Mouse (Mus musculus): ENCODE data around the gene 9930111J21Rik1. TPM values are rescaled to one million over a fixed set of nuclear protein-coding genes. Genes with fewer than 3 reads are reported as not detected.
"Not testable (repeated sequence)": the region's sequence is repeated elsewhere in the genome, so short reads cannot be mapped to it uniquely, and the experiment has no call there.

The 9930111J21Rik1 gene
- polyA plus RNA-seq, 1 experiment from 2014 or later, result 0.30 TPM

DNA sequence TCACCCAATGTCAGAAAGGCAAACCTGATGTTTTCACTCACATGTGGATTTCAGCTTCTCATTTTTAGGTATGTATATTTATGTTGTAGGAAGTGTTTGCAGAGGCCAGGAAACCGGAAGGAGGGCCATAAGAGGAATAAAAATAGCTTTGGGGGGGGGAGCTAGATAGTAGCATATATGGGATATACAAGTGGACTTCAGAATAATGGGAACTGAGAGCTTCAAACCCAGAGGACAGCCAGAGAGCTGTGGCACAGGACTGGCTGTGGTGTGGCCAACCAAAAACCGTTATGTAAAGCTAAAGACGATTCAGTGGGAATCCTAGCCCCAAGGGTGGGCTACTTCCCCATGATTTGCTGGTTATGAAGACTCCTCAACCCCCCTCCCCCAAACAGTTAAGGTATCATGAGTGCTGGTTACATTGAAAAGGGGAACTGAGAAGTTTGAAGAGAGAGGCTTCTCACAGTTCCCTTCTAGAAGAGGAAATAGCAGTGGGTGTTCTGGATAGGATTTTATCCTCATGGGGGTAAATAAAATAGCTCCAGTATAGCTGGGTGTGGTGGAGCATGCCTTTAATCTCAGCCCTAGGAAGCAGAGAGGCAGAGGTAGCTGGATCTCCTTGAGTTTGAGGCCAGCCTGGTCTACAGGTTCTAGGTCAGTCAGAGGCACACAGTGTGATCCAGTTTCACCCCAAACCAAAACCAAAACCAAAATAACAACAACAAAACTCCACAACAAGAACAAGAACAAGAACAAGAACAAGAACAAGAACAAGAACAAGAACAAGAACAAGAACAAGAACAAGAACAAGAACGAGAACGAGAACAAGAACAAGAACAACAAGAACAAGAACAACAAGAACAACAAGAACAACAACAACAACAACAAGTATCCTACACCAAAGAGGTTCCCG is 78.3 kb downstream of the 9930111J21Rik1 start:
- WGBS, result 82% methylated on average over 6 of the region's 6 CpGs
- not testable (repeated sequence) for DNase-seq (ENCODE audit: low spot score)

DNA sequence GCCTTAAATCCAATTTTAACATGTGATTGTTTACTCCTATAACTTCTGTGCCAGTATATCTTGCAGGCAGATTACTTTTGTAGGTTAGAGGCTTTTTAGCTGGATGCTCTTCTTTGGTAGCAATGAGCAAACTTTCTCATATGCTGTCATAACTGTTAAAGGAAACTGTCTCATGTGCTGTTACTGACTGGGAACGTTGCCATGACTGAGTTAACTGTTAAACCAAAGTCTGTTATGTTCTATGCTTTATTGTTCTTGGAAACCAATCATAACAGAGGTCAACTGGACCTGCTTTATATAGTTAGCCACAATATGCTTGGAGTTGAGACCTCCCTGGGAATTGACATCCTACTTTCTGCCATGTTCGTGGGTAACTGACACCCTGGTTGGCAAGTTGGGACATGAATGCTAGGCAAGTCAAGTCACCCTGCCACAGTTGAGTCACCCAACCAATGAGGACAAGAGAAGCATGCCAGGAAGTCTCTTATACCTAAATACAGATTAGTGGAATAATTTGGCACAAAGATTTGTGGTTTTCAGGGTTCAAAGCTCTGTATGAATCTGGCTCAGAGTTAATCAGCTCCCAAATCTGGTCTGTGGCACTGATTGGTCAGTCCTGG is 80.3 kb downstream of the 9930111J21Rik1 start:
- Histone ChIP-seq H3K27ac (replicated peaks) (no peak overlapping the region), H3K27me3 (replicated peaks; ENCODE audit: low read depth, poor library complexity, severe bottlenecking) (no peaks in the 10 kb centered on the region), H3K4me1 (no peaks in the 10 kb centered on the region), H3K9me3 (no peaks in the 10 kb centered on the region), H3K4me3 (no peak overlapping the region), H3K36me3 (replicated peaks) (no peaks in the 10 kb centered on the region)
- DNase-seq (ENCODE audit: low spot score), result no peak
- 77% methylated on average over 2 of the region's 2 CpGs for WGBS

More for the DNA sequence above, 78.3 kb downstream of the 9930111J21Rik1 start:
- H3K4me3 ChIP-seq; H3K27me3 ChIP-seq (replicated peaks; ENCODE audit: low read depth, poor library complexity, severe bottlenecking); H3K4me1 ChIP-seq; H3K9me3 ChIP-seq; H3K36me3 ChIP-seq (replicated peaks); H3K27ac ChIP-seq (replicated peaks): not testable (repeated sequence)

Other genes with a start within 250 kb of the 9930111J21Rik1 start
- gene Rack1, start 179.1 kb downstream of the 9930111J21Rik1 start, polyA plus RNA-seq (2016; fragmentation: Nextera tagmentation; extraction: Ambion mirVana), result 838 and 844 TPM in 2 replicates
- gene Trim41, start 162.0 kb downstream of the 9930111J21Rik1 start, polyA plus RNA-seq (2016; fragmentation: Nextera tagmentation; extraction: Ambion mirVana), result 4.2 and 4.6 TPM in 2 replicates
- gene Trim7, start 153.3 kb downstream of the 9930111J21Rik1 start, polyA plus RNA-seq (2016; fragmentation: Nextera tagmentation; extraction: Ambion mirVana), result 0.14 and 0.16 TPM in 2 replicates
- gene Gm12184, start 152.7 kb downstream of the 9930111J21Rik1 start, polyA plus RNA-seq (2016; fragmentation: Nextera tagmentation; extraction: Ambion mirVana), result 3.0 and 5.7 TPM in 2 replicates
- 1.1 TPM in 2 replicates for gene Irgm1, start 107.7 kb downstream of the 9930111J21Rik1 start, polyA plus RNA-seq (2016; fragmentation: Nextera tagmentation; extraction: Ambion mirVana)
- gene Gm5431, start 77.2 kb downstream of the 9930111J21Rik1 start, polyA plus RNA-seq (2016; fragmentation: Nextera tagmentation; extraction: Ambion mirVana), result 0.14 TPM in 1 of 2 replicates, not detected in the other
- gene Psme2b, start 33.2 kb downstream of the 9930111J21Rik1 start, polyA plus RNA-seq (2016; fragmentation: Nextera tagmentation; extraction: Ambion mirVana), result 1.7 and 1.8 TPM in 2 replicates
- not detected in 2 replicates for gene Olfr56, start 509 bp downstream of the 9930111J21Rik1 start, polyA plus RNA-seq (2016; fragmentation: Nextera tagmentation; extraction: Ambion mirVana)
- gene Gm12185, start 12.8 kb upstream of the 9930111J21Rik1 start, polyA plus RNA-seq (2016; fragmentation: Nextera tagmentation; extraction: Ambion mirVana), result not detected in 2 replicates
- gene Tgtp1, start 14.8 kb upstream of the 9930111J21Rik1 start, polyA plus RNA-seq (2016; fragmentation: Nextera tagmentation; extraction: Ambion mirVana), result not detected in 2 replicates
- gene 9930111J21Rik2, start 71.8 kb upstream of the 9930111J21Rik1 start, polyA plus RNA-seq (2016; fragmentation: Nextera tagmentation; extraction: Ambion mirVana), result 0.16 and 0.20 TPM in 2 replicates
- not detected in 2 replicates for gene Tgtp2, start 84.8 kb upstream of the 9930111J21Rik1 start, polyA plus RNA-seq (2016; fragmentation: Nextera tagmentation; extraction: Ambion mirVana)
- gene Ifi47, start 97.2 kb upstream of the 9930111J21Rik1 start, polyA plus RNA-seq (2016; fragmentation: Nextera tagmentation; extraction: Ambion mirVana), result 0.18 and 0.19 TPM in 2 replicates
- not detected in 2 replicates for gene Olfr1396, start 135.5 kb upstream of the 9930111J21Rik1 start, polyA plus RNA-seq (2016; fragmentation: Nextera tagmentation; extraction: Ambion mirVana)
- gene Olfr1395, start 162.9 kb upstream of the 9930111J21Rik1 start, polyA plus RNA-seq (2016; fragmentation: Nextera tagmentation; extraction: Ambion mirVana), result not detected in 2 replicates
- not detected in 2 replicates for gene Olfr1394, start 175.0 kb upstream of the 9930111J21Rik1 start, polyA plus RNA-seq (2016; fragmentation: Nextera tagmentation; extraction: Ambion mirVana)
- gene Btnl9, start 207.8 kb upstream of the 9930111J21Rik1 start, polyA plus RNA-seq (2016; fragmentation: Nextera tagmentation; extraction: Ambion mirVana), result 0.23 and 0.31 TPM in 2 replicates
- 46.8 and 50.0 TPM in 2 replicates for gene Zfp62, start 223.9 kb upstream of the 9930111J21Rik1 start, polyA plus RNA-seq (2016; fragmentation: Nextera tagmentation; extraction: Ambion mirVana)